Mouse (Mus musculus): ENCODE data around the gene Zdhhc12. TPM values are rescaled to one million over a fixed set of nuclear protein-coding genes. Genes with fewer than 3 reads are reported as not detected.

The Zdhhc12 gene
- total RNA-seq, 1 experiment from 2014 or later, result 13.9 TPM

GRCm38 (mm10) chr2:30106364-30106763 is 12.9 kb upstream of the Zdhhc12 start:
- peak; percentile 65 for DNase-seq

GRCm38 (mm10) chr2:30100214-30100613 is 6.8 kb upstream of the Zdhhc12 start:
- no peak for DNase-seq

GRCm38 (mm10) chr2:30095882-30096527 is 2.6 kb upstream of the Zdhhc12 start:
- DNase-seq, result peak; percentile 81

GRCm38 (mm10) chr2:30094208-30094588 is 750 bp upstream of the Zdhhc12 start:
- peak; percentile 41 for DNase-seq

GRCm38 (mm10) chr2:30092280-30092918 is 1.0 kb downstream of the Zdhhc12 start:
- no peak for DNase-seq

GRCm38 (mm10) chr2:30091521-30091920 is 1.9 kb downstream of the Zdhhc12 start:
- DNase-seq, result no peak

- no peak for DNase-seq
Observed at GRCm38 (mm10) chr2:30087310-30087709, 6.1 kb downstream of the Zdhhc12 start.

- no peak for DNase-seq
Observed at GRCm38 (mm10) chr2:30084632-30085031, 8.8 kb downstream of the Zdhhc12 start.

GRCm38 (mm10) chr2:30084113-30084512 is 9.3 kb downstream of the Zdhhc12 start:
- no peak for DNase-seq

GRCm38 (mm10) chr2:30080181-30080800 is 13.2 kb downstream of the Zdhhc12 start:
- DNase-seq, result no peak

- no peak for DNase-seq
Observed at GRCm38 (mm10) chr2:30078760-30079159, 14.7 kb downstream of the Zdhhc12 start.

GRCm38 (mm10) chr2:30078349-30078712 is 15.1 kb downstream of the Zdhhc12 start:
- DNase-seq, result no peak

GRCm38 (mm10) chr2:30077502-30078348 is 15.7 kb downstream of the Zdhhc12 start, which contains the start of gene Pkn3:
Pkn3 (plus strand) TSS chr2:30077684.
- DNase-seq, result peak; percentile 93

GRCm38 (mm10) chr2:30076959-30077358 is 16.5 kb downstream of the Zdhhc12 start:
- no peak for DNase-seq

- no peak for DNase-seq
Observed at GRCm38 (mm10) chr2:30076439-30076838, 17.0 kb downstream of the Zdhhc12 start.

GRCm38 (mm10) chr2:30075625-30076024 is 17.8 kb downstream of the Zdhhc12 start:
- peak; percentile 45 for DNase-seq

- DNase-seq, result no peak
Observed at GRCm38 (mm10) chr2:30073285-30073684, 20.2 kb downstream of the Zdhhc12 start.

GRCm38 (mm10) chr2:30072875-30073274 is 20.6 kb downstream of the Zdhhc12 start:
- no peak for DNase-seq

GRCm38 (mm10) chr2:30067962-30068361 is 25.5 kb downstream of the Zdhhc12 start:
- no peak for DNase-seq

GRCm38 (mm10) chr2:30067031-30067888 is 26.2 kb downstream of the Zdhhc12 start:
- DNase-seq, result peak; percentile 67

- DNase-seq, result peak; percentile 98
Observed at GRCm38 (mm10) chr2:30066046-30066901, 27.2 kb downstream of the Zdhhc12 start.
